Mouse (Mus musculus) liver, embryonic 12.5 days (tissue): ENCODE results near the gene Gm2a. TPM values are rescaled to one million over a fixed set of nuclear protein-coding genes. Genes with fewer than 3 reads are reported as not detected.
"Not testable (repeated sequence)": the region's sequence is repeated elsewhere in the genome, so short reads cannot be mapped to it uniquely, and the experiment has no call there.

Source experiments
- ATAC-seq: fragments of 200-750 bp; cut with Nextera tagmentation; 2 replicates; pipeline ENCODE4 v1.8.0; 2017; ENCODE audit warnings: moderate number of reproducible peaks, mild to moderate bottlenecking, moderate library complexity
- H3K27ac ChIP-seq: fragments of 300-500 bp; sonication (generic); 2 replicates; pipeline ENCODE4 v1.5.1; 2016; ENCODE audit warnings: mild to moderate bottlenecking
- H3K27me3 ChIP-seq: fragments of 300-500 bp; sonication (generic); replicated peaks from 2 replicates; pipeline ENCODE4 v1.6.1; 2016; ENCODE audit warnings: mild to moderate bottlenecking, moderate library complexity
- H3K36me3 ChIP-seq: fragments of 300-500 bp; sonication (generic); 2 replicates; pipeline ENCODE4 v1.6.1; 2016; ENCODE audit warnings: mild to moderate bottlenecking, moderate library complexity
- H3K4me1 ChIP-seq: fragments of 300-500 bp; sonication (generic); 2 replicates; pipeline ENCODE4 v1.6.1; 2016
- H3K4me2 ChIP-seq: fragments of 300-500 bp; sonication (generic); 2 replicates; pipeline ENCODE4 v1.6.1; 2016; ENCODE audit warnings: mild to moderate bottlenecking, moderate library complexity
- H3K4me3 ChIP-seq: fragments of 300-500 bp; sonication (generic); 2 replicates; pipeline ENCODE4 v1.5.1; 2016; ENCODE audit warnings: mild to moderate bottlenecking, moderate library complexity
- H3K9ac ChIP-seq: fragments of 300-500 bp; sonication (generic); 2 replicates; pipeline ENCODE4 v1.6.1; 2016; ENCODE audit warnings: mild to moderate bottlenecking, moderate library complexity
- H3K9me3 ChIP-seq: fragments of 300-500 bp; sonication (generic); replicated peaks from 2 replicates; pipeline ENCODE4 v1.6.1; 2016; ENCODE audit warnings: mild to moderate bottlenecking, moderate library complexity
- WGBS: fragments of 180-500 bp; shearing (Covaris S2); methylation state at CpG from one replicate; pipeline ENCODE4 v1.1.7; 2016; ENCODE audit not compliant: insufficient replicate concordance; 5-methylcytosine and 5-hydroxymethylcytosine counted together
- polyA plus RNA-seq: library from polyadenylated mRNA; unstranded; fragments of >200 nt; fragmentation: Nextera tagmentation; extraction: Ambion mirVana; gene quantifications from 2 replicates; pipeline ENCODE4 v1.2.1, GENCODE M21; 2016

Gm2a gene
- polyA plus RNA-seq, 1 experiment from 2014 or later: 11.4 TPM

GRCm38 (mm10) chr11:55077331-55078231, 20.3 kb upstream of the Gm2a start, which contains the start of gene Ccdc69:
TSS of gene Ccdc69 (minus strand) at chr11:55078131.
- no peaks in the 10 kb centered on the region for H3K36me3 ChIP-seq
- peak; percentile 58 for ATAC-seq
- H3K27ac ChIP-seq: no peak within 1 kb of the TSS
- peak within 1 kb of the TSS; percentile 57 for H3K4me3 ChIP-seq
- peak within 1 kb of the TSS; percentile 57 for H3K9ac ChIP-seq
- peaks cover 8% of the 10 kb centered on the region; the same call in 1 of the 2 replicates for H3K27me3 ChIP-seq
- H3K4me2 ChIP-seq: peak within 1 kb of the TSS; percentile 87
- H3K4me1 ChIP-seq: peaks cover 23% of the 10 kb centered on the region
- under 1% methylated on average over 50 of the region's 50 CpGs for WGBS
- no peaks in the 10 kb centered on the region for H3K9me3 ChIP-seq

GRCm38 (mm10) chr11:55078502-55078901, 19.4 kb upstream of the Gm2a start:
- no peak for ATAC-seq
- peaks cover 8% of the 10 kb centered on the region; the same call in 1 of the 2 replicates for H3K27me3 ChIP-seq
- H3K4me1 ChIP-seq: peaks cover 23% of the 10 kb centered on the region
- H3K9me3 ChIP-seq: no peaks in the 10 kb centered on the region
- no peak overlapping the region for H3K27ac ChIP-seq
- H3K4me3 ChIP-seq: no peak overlapping the region
- peak overlapping the region; percentile 87 for H3K4me2 ChIP-seq
- H3K9ac ChIP-seq: no peak overlapping the region
- no peaks in the 10 kb centered on the region for H3K36me3 ChIP-seq
- WGBS: 40% methylated on average over 3 of the region's 3 CpGs

- H3K9me3 ChIP-seq: no peaks in the 10 kb centered on the region
- WGBS: 80% methylated on average over 4 of the region's 4 CpGs
- H3K27me3 ChIP-seq: peaks cover 8% of the 10 kb centered on the region; the same call in 1 of the 2 replicates
- no peak overlapping the region for H3K4me3 ChIP-seq
- peaks cover 23% of the 10 kb centered on the region for H3K4me1 ChIP-seq
- no peak overlapping the region for H3K4me2 ChIP-seq
- no peak overlapping the region for H3K9ac ChIP-seq
- no peak for ATAC-seq
- H3K27ac ChIP-seq: no peak overlapping the region
- H3K36me3 ChIP-seq: no peaks in the 10 kb centered on the region
These were observed 18.7 kb upstream of the Gm2a start for GRCm38 (mm10) chr11:55079180-55079579.

GRCm38 (mm10) chr11:55081206-55081605, 16.7 kb upstream of the Gm2a start:
- H3K9ac ChIP-seq: no peak overlapping the region
- H3K4me1 ChIP-seq: peaks cover 23% of the 10 kb centered on the region
- H3K4me3 ChIP-seq: no peak overlapping the region
- no peaks in the 10 kb centered on the region for H3K36me3 ChIP-seq
- H3K27ac ChIP-seq: no peak overlapping the region
- no peaks in the 10 kb centered on the region for H3K9me3 ChIP-seq
- 76% methylated on average over 9 of the region's 9 CpGs for WGBS
- no peak for ATAC-seq
- peaks cover 8% of the 10 kb centered on the region; the same call in 1 of the 2 replicates for H3K27me3 ChIP-seq
- no peak overlapping the region for H3K4me2 ChIP-seq

DNA sequence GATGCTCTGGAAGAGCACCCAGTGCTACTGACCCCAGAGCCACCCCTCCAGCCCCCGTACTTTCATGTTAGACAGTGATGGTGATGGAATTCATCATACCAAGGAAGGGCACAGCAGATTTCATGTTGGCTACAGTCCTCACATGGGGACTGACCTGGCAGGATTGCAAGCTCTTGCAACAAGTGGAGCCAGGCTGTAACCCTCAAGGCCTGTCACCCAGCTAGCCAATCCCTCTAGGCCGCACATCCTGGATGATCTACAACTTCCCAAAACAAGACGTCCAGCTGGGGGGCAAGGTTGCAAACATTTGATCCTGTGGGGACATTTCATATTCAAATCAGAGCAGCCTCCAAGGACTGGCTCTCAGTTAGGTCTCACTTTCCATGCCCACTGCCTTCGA, 13.3 kb upstream of the Gm2a start:
- H3K27ac ChIP-seq: no peak overlapping the region
- no peaks in the 10 kb centered on the region; the same call in 1 of the 2 replicates for H3K27me3 ChIP-seq
- H3K36me3 ChIP-seq: no peaks in the 10 kb centered on the region
- no peak overlapping the region for H3K9ac ChIP-seq
- no peak overlapping the region for H3K4me2 ChIP-seq
- H3K9me3 ChIP-seq: no peaks in the 10 kb centered on the region
- no peak overlapping the region for H3K4me3 ChIP-seq
- 67% methylated on average over 4 of the region's 4 CpGs for WGBS
- no peaks in the 10 kb centered on the region for H3K4me1 ChIP-seq
- ATAC-seq: no peak

GRCm38 (mm10) chr11:55085396-55085795, 12.5 kb upstream of the Gm2a start:
- Histone ChIP-seq H3K4me1 (no peaks in the 10 kb centered on the region), H3K27me3 (no peaks in the 10 kb centered on the region; the same call in 1 of the 2 replicates), H3K9me3 (no peaks in the 10 kb centered on the region), H3K4me3 (no peak overlapping the region), H3K36me3 (no peaks in the 10 kb centered on the region), H3K4me2 (no peak overlapping the region), H3K27ac (no peak overlapping the region), H3K9ac (no peak overlapping the region)
- 33% methylated on average over 5 of the region's 5 CpGs for WGBS
- ATAC-seq: no peak

DNA sequence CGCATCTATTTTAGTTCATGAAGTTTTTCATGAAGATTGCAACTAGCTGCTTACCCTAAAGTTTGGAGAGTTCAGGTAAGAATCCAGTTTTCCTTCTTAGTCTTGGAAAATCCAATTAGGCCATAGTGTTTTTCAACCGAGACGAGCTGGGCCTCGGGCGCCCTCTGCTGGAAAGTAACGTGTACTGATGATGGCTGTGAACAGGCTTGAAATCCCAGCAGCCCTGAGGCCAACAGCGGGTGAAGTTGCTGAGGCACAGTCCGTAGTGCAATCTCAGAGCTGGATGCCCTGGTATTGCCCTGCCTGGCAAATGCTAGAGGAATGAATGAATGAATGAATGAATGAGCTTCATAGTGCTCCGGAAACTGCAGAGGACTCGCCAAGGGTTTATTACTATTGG, 10.9 kb upstream of the Gm2a start:
- no peaks in the 10 kb centered on the region for H3K4me1 ChIP-seq
- no peak overlapping the region for H3K4me3 ChIP-seq
- no peak for ATAC-seq
- H3K9me3 ChIP-seq: no peaks in the 10 kb centered on the region
- no peaks in the 10 kb centered on the region; the same call in 1 of the 2 replicates for H3K27me3 ChIP-seq
- WGBS: 13% methylated on average over 10 of the region's 10 CpGs
- no peak overlapping the region for H3K27ac ChIP-seq
- no peak overlapping the region for H3K4me2 ChIP-seq
- H3K36me3 ChIP-seq: no peaks in the 10 kb centered on the region
- no peak overlapping the region for H3K9ac ChIP-seq

DNA sequence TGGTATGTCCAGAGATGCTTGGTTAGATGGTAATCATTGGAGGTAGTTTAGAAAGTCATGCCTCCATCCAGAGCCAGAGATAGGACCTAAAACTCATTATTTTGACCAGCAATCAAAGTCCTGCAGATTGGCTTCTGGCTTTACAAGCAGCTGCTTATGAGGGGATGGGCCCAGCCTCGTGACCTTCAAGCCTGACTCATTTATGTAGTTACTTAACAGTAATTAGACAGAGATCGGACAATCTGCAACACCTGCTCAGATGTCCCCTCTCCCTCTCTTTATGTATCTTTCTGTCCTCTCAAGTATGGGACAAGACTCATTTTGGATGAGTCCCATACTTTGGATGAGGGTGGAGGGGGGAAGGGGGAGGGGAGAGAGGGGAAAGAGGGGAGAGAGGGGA, 8.0 kb upstream of the Gm2a start:
- H3K27me3 ChIP-seq: no peaks in the 10 kb centered on the region; the same call in 1 of the 2 replicates

DNA sequence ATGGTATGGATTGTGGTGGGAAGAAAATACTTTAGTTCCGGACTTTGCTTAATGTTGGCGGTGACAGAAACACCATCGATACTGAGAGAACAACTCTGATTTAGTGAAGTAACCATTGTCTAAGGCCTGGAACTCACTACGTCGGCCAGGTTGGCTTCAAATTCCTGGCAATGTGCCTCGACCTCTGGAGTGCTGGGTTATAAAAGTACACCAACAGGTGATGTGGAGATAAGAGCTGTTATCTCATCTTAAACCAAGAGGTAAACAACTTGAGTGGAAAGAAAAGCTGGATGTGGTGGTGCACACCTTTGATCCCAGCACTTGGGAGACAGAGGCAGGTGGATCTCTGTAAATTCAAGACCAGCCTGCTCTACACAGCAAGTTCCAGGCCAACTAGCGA, 4.8 kb upstream of the Gm2a start:
- Histone ChIP-seq H3K27ac (no peak overlapping the region), H3K36me3 (no peaks in the 10 kb centered on the region), H3K4me3 (no peak overlapping the region), H3K9ac (no peak overlapping the region), H3K27me3 (peaks cover under 1% of the 10 kb centered on the region; the same call in 1 of the 2 replicates), H3K4me1 (peaks cover 18% of the 10 kb centered on the region), H3K4me2 (no peak overlapping the region), H3K9me3 (no peaks in the 10 kb centered on the region)
- ATAC-seq: no peak
- 75% methylated on average over 7 of the region's 7 CpGs for WGBS

More for the DNA sequence above, 8.0 kb upstream of the Gm2a start:
- Histone ChIP-seq H3K4me2 (no peak overlapping the region), H3K4me3 (no peak overlapping the region), H3K9ac (no peak overlapping the region), H3K4me1 (no peaks in the 10 kb centered on the region), H3K36me3 (no peaks in the 10 kb centered on the region), H3K27ac (no peak overlapping the region), H3K9me3 (no peaks in the 10 kb centered on the region)
- no peak for ATAC-seq
- 56% methylated on average over 2 of the region's 2 CpGs for WGBS

GRCm38 (mm10) chr11:55096296-55096695, 1.6 kb upstream of the Gm2a start:
- WGBS: 74% methylated on average over 4 of the region's 4 CpGs
- peaks cover 23% of the 10 kb centered on the region for H3K4me1 ChIP-seq
- not testable (repeated sequence) for H3K4me2 ChIP-seq, ATAC-seq, H3K27ac ChIP-seq, H3K4me3 ChIP-seq, H3K27me3 ChIP-seq, H3K9me3 ChIP-seq, H3K36me3 ChIP-seq, H3K9ac ChIP-seq

DNA sequence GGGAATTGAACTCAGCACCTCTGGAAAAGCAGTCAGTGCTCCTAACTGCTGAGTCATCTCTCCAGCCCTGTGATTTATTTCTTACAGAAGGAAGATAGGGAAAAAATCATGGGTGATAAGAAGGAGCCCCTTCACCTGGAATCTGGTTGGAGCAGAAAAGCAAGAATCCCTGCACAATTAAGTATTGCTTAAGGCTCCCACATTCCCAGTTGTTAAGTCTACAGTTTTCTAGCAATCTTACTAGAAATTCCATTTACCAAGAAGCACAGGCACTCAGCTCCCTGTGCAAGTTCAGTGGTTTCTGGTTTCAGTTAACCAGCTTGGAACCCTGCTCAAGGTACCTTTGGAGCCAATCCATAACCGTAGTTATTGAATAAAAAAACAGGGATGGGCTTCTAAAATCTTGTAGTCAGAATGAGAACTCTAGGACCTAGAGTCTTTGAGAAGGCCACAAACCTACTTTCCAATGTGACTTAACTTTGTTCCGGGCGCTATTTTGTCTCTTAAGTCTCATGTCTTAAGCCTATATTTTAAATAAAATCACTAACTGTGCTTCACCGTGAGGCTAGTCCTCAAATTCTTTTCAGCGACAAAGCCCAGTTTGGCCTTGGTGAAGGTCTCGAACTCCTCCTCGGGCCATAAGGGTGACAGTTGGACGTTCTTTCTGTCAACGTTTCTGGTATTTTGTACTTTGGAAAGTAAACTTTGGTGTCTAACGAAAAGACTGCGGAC, 1.0 kb upstream of the Gm2a start:
- Histone ChIP-seq H3K27me3 (peaks cover 7% of the 10 kb centered on the region; the same call in 1 of the 2 replicates), H3K27ac (peak overlapping the region; percentile 62), H3K4me1 (peaks cover 23% of the 10 kb centered on the region), H3K9me3 (no peaks in the 10 kb centered on the region), H3K9ac (peak overlapping the region; percentile 9; the same call in 1 of the 2 replicates), H3K4me3 (peak overlapping the region; percentile 44), H3K4me2 (peak overlapping the region; percentile 81), H3K36me3 (no peaks in the 10 kb centered on the region)
- WGBS: 25% methylated on average over 11 of the region's 11 CpGs
- no peak for ATAC-seq
